In genomic region chr1:192090281-192090680, GRCm38 (mm10) we compare ENCODE assay signal across 11 mouse cellular contexts. TPM values are rescaled to one million over a fixed set of nuclear protein-coding genes. Genes with fewer than 3 reads are reported as not detected.
DNase-seq lines count a peak whose midpoint lies in the region; ATAC-seq and TF ChIP-seq lines count a peak whose summit lies in the region.
"Had no signal": no experiment of that assay in that cellular context is flagged by ENCODE, and none has a peak within 500 bp of the region (broad histone marks: within the 10 kb centered on the region; RNA-seq: fewer than 3 reads in every experiment).

No protein-coding gene starts in this region.

- WGBS in liver, embryonic 11.5 days: 76% methylated on average over 3 of the region's 3 CpGs
- WGBS in embryonic facial prominence, embryonic 13.5 days: 58% methylated on average over 3 of the region's 3 CpGs

- no peak for DNase-seq in frontal cortex, postnatal 36 days (ENCODE audit: low spot score in 2 of 2)
- no peak for DNase-seq in liver, embryonic 11.5 days (ENCODE audit: low spot score)
- DNase-seq in liver: no peak
- no peak for DNase-seq in ovary, postnatal 36 days (ENCODE audit: low spot score)
- DNase-seq in kidney, adult 11 months: no peak
- DNase-seq: retina, postnatal 1 day had no signal

- H3K4me2 ChIP-seq in liver, embryonic 11.5 days: peak overlapping the region; percentile 92
- peak overlapping the region; percentile 85 for H3K4me2 ChIP-seq in embryonic facial prominence, embryonic 13.5 days
- peak overlapping the region; percentile 88 for H3K4me2 ChIP-seq in myocyte (ENCODE audit: low read depth)
- H3K4me2 ChIP-seq: forebrain, embryonic 15.5 days had no signal

- no peak for TF ChIP-seq POLR2A in myocyte (IDR thresholded peaks at IDR 0.05; ENCODE audit: insufficient read length, low read depth)

- H3K27ac ChIP-seq in liver, embryonic 11.5 days (ENCODE audit: low read depth, low read length): no peak overlapping the region
- no peak overlapping the region for H3K27ac ChIP-seq in embryonic facial prominence, embryonic 13.5 days
- H3K27ac ChIP-seq: forebrain, embryonic 15.5 days; hindbrain, postnatal 0 days had no signal

- H3K4me3 ChIP-seq in liver, embryonic 11.5 days (ENCODE audit: low read depth, low read length): no peak overlapping the region
- H3K4me3 ChIP-seq in embryonic facial prominence, embryonic 13.5 days: no peak overlapping the region
- H3K4me3 ChIP-seq in myocyte: no peak overlapping the region
- H3K4me3 ChIP-seq: forebrain, embryonic 15.5 days had no signal

- no peak overlapping the region for H3ac ChIP-seq in myocyte (ENCODE audit: control insufficient read depth, insufficient read length)

- peaks cover 15% of the 10 kb centered on the region for H3K4me1 ChIP-seq in liver, embryonic 11.5 days (replicated peaks; ENCODE audit: control insufficient read depth, insufficient read depth, low read length)
- peaks cover 55% of the 10 kb centered on the region for H3K4me1 ChIP-seq in embryonic facial prominence, embryonic 13.5 days

- no peaks in the 10 kb centered on the region for H3K9me3 ChIP-seq in liver, embryonic 11.5 days (ENCODE audit: control insufficient read depth, low read length)
- H3K9me3 ChIP-seq in embryonic facial prominence, embryonic 13.5 days: no peaks in the 10 kb centered on the region
- H3K9me3 ChIP-seq: forebrain, embryonic 15.5 days had no signal

- peaks cover 27% of the 10 kb centered on the region for H3K79me2 ChIP-seq in myocyte (ENCODE audit: control insufficient read depth, insufficient read depth)

- H3K27me3 ChIP-seq in liver, embryonic 11.5 days (replicated peaks; ENCODE audit: control insufficient read depth, insufficient read depth, low read length): no peaks in the 10 kb centered on the region
- no peaks in the 10 kb centered on the region; the same call in none of the 2 replicates for H3K27me3 ChIP-seq in embryonic facial prominence, embryonic 13.5 days
- H3K27me3 ChIP-seq in myocyte (ENCODE audit: control insufficient read depth, insufficient read depth, insufficient read length): no peaks in the 10 kb centered on the region

- peak; percentile 22; the same call in 1 of the 2 replicates for ATAC-seq in frontal cortex, adult (ENCODE audit: low TSS enrichment)
- ATAC-seq in liver, embryonic 11.5 days (replicated peaks; ENCODE audit: low FRiP score): no peak
- no peak for ATAC-seq in embryonic facial prominence, embryonic 13.5 days (ENCODE audit: insufficient number of reproducible peaks, insufficient read depth, low FRiP score, low TSS enrichment, low read depth)
- ATAC-seq: forebrain, embryonic 15.5 days; hindbrain, postnatal 0 days had no signal

- H3K9ac ChIP-seq in liver, embryonic 11.5 days (ENCODE audit: low read depth, low read length): no peak overlapping the region
- no peak overlapping the region for H3K9ac ChIP-seq in embryonic facial prominence, embryonic 13.5 days
- H3K9ac ChIP-seq: forebrain, embryonic 15.5 days had no signal

- H3K36me3 ChIP-seq in liver, embryonic 11.5 days (ENCODE audit: control insufficient read depth, insufficient read depth, low read length): no peaks in the 10 kb centered on the region
- no peaks in the 10 kb centered on the region for H3K36me3 ChIP-seq in embryonic facial prominence, embryonic 13.5 days
- no peaks in the 10 kb centered on the region for H3K36me3 ChIP-seq in myocyte (ENCODE audit: control insufficient read depth, insufficient read depth)
- H3K36me3 ChIP-seq: forebrain, embryonic 15.5 days had no signal

TF ChIP-seq in myocyte, 11 proteins besides CTCF, POLR2A, EP300 and RAD21:
- no peak for TF ChIP-seq REST (IDR thresholded peaks at IDR 0.05; ENCODE audit: insufficient read depth, insufficient read length)
- TF ChIP-seq MYOG (IDR thresholded peaks at IDR 0.05; ENCODE audit: control insufficient read depth in 1 of 3, insufficient read depth in 1 of 3, insufficient read length in 2 of 3, low read depth in 2 of 3): no peak
- no peak for TF ChIP-seq POLR2AphosphoS2 (IDR thresholded peaks at IDR 0.05; ENCODE audit: insufficient read length, low read depth)
- no peak for TF ChIP-seq TCF12 (IDR thresholded peaks at IDR 0.05; ENCODE audit: insufficient read depth, poor library complexity, severe bottlenecking)
- no peak for TF ChIP-seq SRF (IDR thresholded peaks at IDR 0.05; ENCODE audit: control insufficient read depth, insufficient read length, low read depth)
- TF ChIP-seq USF1 (IDR thresholded peaks at IDR 0.05; ENCODE audit: low read depth): no peak
- TF ChIP-seq MYOD1 (IDR thresholded peaks at IDR 0.05; ENCODE audit: control insufficient read depth in 1 of 3, insufficient read length in 2 of 3, low read depth in 2 of 3): no peak
- no peak for TF ChIP-seq TCF3 (IDR thresholded peaks at IDR 0.05; ENCODE audit: insufficient read length, low read depth)
- TF ChIP-seq CEBPB (IDR thresholded peaks at IDR 0.05; ENCODE audit: insufficient read depth, poor library complexity, severe bottlenecking): no peak
- no peak for TF ChIP-seq E2F4 (IDR thresholded peaks at IDR 0.05; ENCODE audit: insufficient read depth)
- TF ChIP-seq MAX (IDR thresholded peaks at IDR 0.05; ENCODE audit: low read depth): no peak

RNA-seq across cellular contexts. Expression of gene Traf5, which starts 2.1 kb away (rescaled TPM):
- 10.6 and 15.5 TPM in 2 replicates for polyA plus RNA-seq in liver, embryonic 11.5 days (2014; fragmentation: Nextera tagmentation; extraction: Ambion mirVana)
- 17.2 and 21.8 TPM in 2 replicates for polyA plus RNA-seq in embryonic facial prominence, embryonic 13.5 days (2015; fragmentation: Nextera tagmentation; extraction: Ambion mirVana)
- 10.8 TPM for polyA plus RNA-seq in myocyte (2012; fragmentation: generic; extraction: Trizol)

RNA-seq across cellular contexts. Expression of gene Rcor3, which starts 47.6 kb away (rescaled TPM):
- polyA plus RNA-seq in liver, embryonic 11.5 days (2014; fragmentation: Nextera tagmentation; extraction: Ambion mirVana): 14.8 and 15.0 TPM in 2 replicates
- 28.3 and 28.5 TPM in 2 replicates for polyA plus RNA-seq in embryonic facial prominence, embryonic 13.5 days (2015; fragmentation: Nextera tagmentation; extraction: Ambion mirVana)
- polyA plus RNA-seq in myocyte (2012; fragmentation: generic; extraction: Trizol): 12.0 TPM
